ENCODE assay signal across 20 mouse cellular contexts in genomic region chr7:112127085-112127637, GRCm38 (mm10). TPM values are rescaled to one million over a fixed set of nuclear protein-coding genes. Genes with fewer than 3 reads are reported as not detected.
DNase-seq lines count a peak whose midpoint lies in the region; ATAC-seq and TF ChIP-seq lines count a peak whose summit lies in the region.
"Had no signal": no experiment of that assay in that cellular context is flagged by ENCODE, and none has a peak within 500 bp of the region (broad histone marks: within the 10 kb centered on the region; RNA-seq: fewer than 3 reads in every experiment).

No protein-coding gene starts in this region.

- H3K4me2 ChIP-seq in heart, embryonic 15.5 days, result no peak overlapping the region
- no peak overlapping the region for H3K4me2 ChIP-seq in stomach, embryonic 15.5 days
- no peak overlapping the region for H3K4me2 ChIP-seq in stomach, postnatal 0 days (replicated peaks; ENCODE audit: low read depth)
- H3K4me2 ChIP-seq: forebrain, embryonic 15.5 days; hindbrain, embryonic 13.5 days; midbrain, embryonic 15.5 days; neural tube, embryonic 13.5 days had no signal

- DNase-seq in gastrocnemius, adult 2 months, result no peak
- no peak for DNase-seq in gastrocnemius, adult 18-20 months (ENCODE audit: low spot score)
- no peak for DNase-seq in heart, adult 9 months (ENCODE audit: low spot score in 2 of 2)
- DNase-seq in stomach, postnatal 0 days (ENCODE audit: low spot score), result no peak
- no peak for DNase-seq in gastrocnemius, postnatal 25 days
- DNase-seq: kidney, adult 11 months; right cerebral cortex, postnatal 4 days; thymus, adult 18-20 months; thymus, postnatal 4 days had no signal

- TF ChIP-seq CTCF in gastrocnemius, adult 2 months (IDR thresholded peaks at IDR 0.05), result no peak
- no peak for TF ChIP-seq CTCF in stomach, postnatal 0 days (IDR thresholded peaks at IDR 0.05; ENCODE audit: low read depth)

- no peaks in the 10 kb centered on the region for H3K27me3 ChIP-seq in heart, embryonic 15.5 days
- H3K27me3 ChIP-seq in stomach, embryonic 15.5 days (replicated peaks), result no peaks in the 10 kb centered on the region
- H3K27me3 ChIP-seq in stomach, postnatal 0 days (ENCODE audit: control insufficient read depth, insufficient read depth, low read length), result no peaks in the 10 kb centered on the region
- H3K27me3 ChIP-seq: forebrain, embryonic 15.5 days; hindbrain, embryonic 13.5 days; midbrain, embryonic 15.5 days; neural tube, embryonic 13.5 days had no signal

- ATAC-seq in heart, embryonic 15.5 days (replicated peaks; ENCODE audit: insufficient number of reproducible peaks, insufficient read depth, low FRiP score, low read depth), result no peak
- ATAC-seq in stomach, embryonic 15.5 days (ENCODE audit: insufficient read depth, low FRiP score, low read depth), result 0 out of 2 replicates have a peak, but pooled peaks have one; percentile 20
- no peak for ATAC-seq in stomach, postnatal 0 days (ENCODE audit: low FRiP score, low TSS enrichment)
- ATAC-seq: activated CD4-positive, CD25-positive, alpha-beta regulatory T cell, adult 4 months; forebrain, embryonic 15.5 days; lung, postnatal 0 days; midbrain, embryonic 15.5 days had no signal

- 39% methylated on average over 5 of the region's 5 CpGs for WGBS in heart, embryonic 15.5 days
- 58% methylated on average over 5 of the region's 5 CpGs for WGBS in stomach, embryonic 15.5 days
- 48% methylated on average over 5 of the region's 5 CpGs for WGBS in stomach, postnatal 0 days

- H3K36me3 ChIP-seq in heart, embryonic 15.5 days, result no peaks in the 10 kb centered on the region
- H3K36me3 ChIP-seq in stomach, embryonic 15.5 days, result no peaks in the 10 kb centered on the region
- H3K36me3 ChIP-seq in stomach, postnatal 0 days (ENCODE audit: control insufficient read depth, insufficient read depth, low read length), result no peaks in the 10 kb centered on the region
- H3K36me3 ChIP-seq: forebrain, embryonic 15.5 days; hindbrain, embryonic 13.5 days; midbrain, embryonic 15.5 days; neural tube, embryonic 13.5 days had no signal

- intact Hi-C loops in gastrocnemius, adult 2 months (cut with DNase I), result no loop called here

- H3K27ac ChIP-seq in gastrocnemius, adult 2 months, result peak overlapping the region; percentile 43
- H3K27ac ChIP-seq in heart, embryonic 15.5 days, result peak overlapping the region; percentile 23; the same call in 1 of the 2 replicates
- no peak overlapping the region for H3K27ac ChIP-seq in stomach, embryonic 15.5 days
- no peak overlapping the region for H3K27ac ChIP-seq in stomach, postnatal 0 days (replicated peaks)
- H3K27ac ChIP-seq: forebrain, embryonic 15.5 days; hindbrain, embryonic 13.5 days; kidney, postnatal 0 days; macrophage; midbrain, embryonic 15.5 days; neural tube, embryonic 13.5 days had no signal

- no peaks in the 10 kb centered on the region for H3K9me3 ChIP-seq in heart, embryonic 15.5 days (replicated peaks)
- no peaks in the 10 kb centered on the region for H3K9me3 ChIP-seq in stomach, embryonic 15.5 days
- H3K9me3 ChIP-seq in stomach, postnatal 0 days (ENCODE audit: control insufficient read depth, low read length), result no peaks in the 10 kb centered on the region
- H3K9me3 ChIP-seq: forebrain, embryonic 15.5 days; hindbrain, embryonic 13.5 days; midbrain, embryonic 15.5 days; neural tube, embryonic 13.5 days had no signal

- no peak for TF ChIP-seq EP300 in stomach, postnatal 0 days (optimal IDR thresholded peaks at IDR 0.05)

- no peak overlapping the region for H3K4me3 ChIP-seq in gastrocnemius, adult 2 months
- no peak overlapping the region for H3K4me3 ChIP-seq in heart, embryonic 15.5 days
- no peak overlapping the region for H3K4me3 ChIP-seq in stomach, embryonic 15.5 days (replicated peaks)
- no peak overlapping the region for H3K4me3 ChIP-seq in stomach, postnatal 0 days (ENCODE audit: low read depth, low read length)
- H3K4me3 ChIP-seq: forebrain, embryonic 15.5 days; hindbrain, embryonic 13.5 days; midbrain, embryonic 15.5 days; neural tube, embryonic 13.5 days had no signal

- H3K4me1 ChIP-seq in heart, embryonic 15.5 days (replicated peaks), result peaks cover 53% of the 10 kb centered on the region
- H3K4me1 ChIP-seq in stomach, embryonic 15.5 days, result no peaks in the 10 kb centered on the region; the same call in 1 of the 2 replicates
- H3K4me1 ChIP-seq in stomach, postnatal 0 days (replicated peaks; ENCODE audit: control insufficient read depth, insufficient read depth), result no peaks in the 10 kb centered on the region
- H3K4me1 ChIP-seq: neural tube, embryonic 13.5 days had no signal

- H3K9ac ChIP-seq in heart, embryonic 15.5 days, result no peak overlapping the region
- H3K9ac ChIP-seq in stomach, embryonic 15.5 days, result no peak overlapping the region
- H3K9ac ChIP-seq in stomach, postnatal 0 days (ENCODE audit: low read length), result no peak overlapping the region
- H3K9ac ChIP-seq: forebrain, embryonic 15.5 days; hindbrain, embryonic 13.5 days; midbrain, embryonic 15.5 days; neural tube, embryonic 13.5 days had no signal

RNA-seq across cellular contexts. Expression of gene Dkk3, which starts 31.7 kb away (rescaled TPM):
- 1 to 10 TPM; 2.1 to 2.4 TPM for total RNA-seq in gastrocnemius, adult 2 months (2021)
- total RNA-seq in gastrocnemius, adult 18-20 months (2021), result 10 to 100 TPM in 1 of 2 experiments, 1 to 10 TPM in 1; 6.9 to 27.8 TPM
- polyA plus RNA-seq in heart, embryonic 15.5 days (2015; fragmentation: Nextera tagmentation; extraction: Ambion mirVana), result 75.1 and 88.2 TPM in 2 replicates
- polyA plus RNA-seq in stomach, embryonic 15.5 days (2015; fragmentation: Nextera tagmentation; extraction: Ambion mirVana), result 30.7 and 33.1 TPM in 2 replicates
- 39.1 and 40.0 TPM in 2 replicates for polyA plus RNA-seq in stomach, postnatal 0 days (2015; fragmentation: Nextera tagmentation; extraction: Ambion mirVana)
- 1 to 10 TPM; 1.9 to 2.0 TPM for total RNA-seq in gastrocnemius, postnatal 25 days (2021)
- total RNA-seq: MEL had no signal
- polyA plus RNA-seq: macrophage had no signal

Comparison
In these comparisons a context has a peak if more than half of its experiments do, and no peak if none do; other contexts are left out.
1. H3K27ac ChIP-seq: peak in gastrocnemius, adult 2 months (single experiment) and heart, embryonic 15.5 days (single experiment); none in stomach, embryonic 15.5 days (single experiment) and stomach, postnatal 0 days (single experiment).